Mouse (Mus musculus): Measurements from ENCODE around the gene Phactr1. TPM values are rescaled to one million over a fixed set of nuclear protein-coding genes. Genes with fewer than 3 reads are reported as not detected.

Phactr1 gene
- total and polyA plus RNA-seq, 3 experiments: not detected

- no peaks in the 10 kb centered on the region for H3K4me1 ChIP-seq (ENCODE audit: control insufficient read depth in 1 of 2, insufficient read depth in 2 of 2, low read length in 2 of 2)
- no peaks in the 10 kb centered on the region for H3K27me3 ChIP-seq (ENCODE audit: control insufficient read depth in 1 of 2, insufficient read depth in 2 of 2, low read length in 2 of 2)
- H3K36me3 ChIP-seq (ENCODE audit: control insufficient read depth in 1 of 2, insufficient read depth in 2 of 2, low read length in 2 of 2): no peaks in the 10 kb centered on the region
- H3K27ac ChIP-seq (ENCODE audit: control insufficient read depth, low read depth, low read length): no peak overlapping the region
- no peaks in the 10 kb centered on the region for H3K79me2 ChIP-seq (ENCODE audit: control insufficient read depth, insufficient read depth, low read length, poor library complexity)
- H3K9ac ChIP-seq (ENCODE audit: control insufficient read depth, low read depth, low read length, poor library complexity, severe bottlenecking): no peak overlapping the region
- no peak for DNase-seq (ENCODE audit: low read depth, low spot score)
- no peaks in the 10 kb centered on the region for H3K9me3 ChIP-seq (replicated peaks; ENCODE audit: insufficient read depth, low read length)
- H3K4me3 ChIP-seq (ENCODE audit: control insufficient read depth in 1 of 2, insufficient read depth in 1 of 2, low read depth in 2 of 2, low read length in 2 of 2): no peak overlapping the region
- no peak for TF ChIP-seq RAD21 (IDR thresholded peaks at IDR 0.05; ENCODE audit: low read depth, low read length)
- TF ChIP-seq ELF1 (IDR thresholded peaks at IDR 0.05; ENCODE audit: low read depth, low read length): no peak
- no peak for TF ChIP-seq POLR2A (IDR thresholded peaks at IDR 0.05; ENCODE audit: control insufficient read depth in 1 of 2, insufficient read depth in 1 of 2, low read depth in 1 of 2, low read length in 2 of 2, poor library complexity in 1 of 2)
- TF ChIP-seq NRF1 (IDR thresholded peaks at IDR 0.05; ENCODE audit: insufficient read depth, low read depth, low read length, poor library complexity, severe bottlenecking): no peak
- no peak for TF ChIP-seq MXI1 (IDR thresholded peaks at IDR 0.05; ENCODE audit: low read depth, low read length)
- TF ChIP-seq ETS1 (IDR thresholded peaks at IDR 0.05; ENCODE audit: low read depth, low read length): no peak
- no peak for TF ChIP-seq GABPA (IDR thresholded peaks at IDR 0.05; ENCODE audit: low read depth, low read length)
- TF ChIP-seq EP300 (IDR thresholded peaks at IDR 0.05; ENCODE audit: low read depth in 1 of 2, low read length in 2 of 2): no peak
- no peak for TF ChIP-seq CTCF (IDR thresholded peaks at IDR 0.05 in 2 of 3, conservative IDR thresholded peaks at IDR 0.05 in 1 of 3; ENCODE audit: control insufficient read depth in 1 of 3, insufficient read depth in 1 of 3, low read depth in 2 of 3, low read length in 3 of 3, poor library complexity in 1 of 3, severe bottlenecking in 1 of 3)
- no peak for TF ChIP-seq POLR2AphosphoS2 (IDR thresholded peaks at IDR 0.05; ENCODE audit: low read length)
Measured at GRCm38 (mm10) chr13:42996188-42996587, 315.8 kb downstream of the Phactr1 start.

DNA sequence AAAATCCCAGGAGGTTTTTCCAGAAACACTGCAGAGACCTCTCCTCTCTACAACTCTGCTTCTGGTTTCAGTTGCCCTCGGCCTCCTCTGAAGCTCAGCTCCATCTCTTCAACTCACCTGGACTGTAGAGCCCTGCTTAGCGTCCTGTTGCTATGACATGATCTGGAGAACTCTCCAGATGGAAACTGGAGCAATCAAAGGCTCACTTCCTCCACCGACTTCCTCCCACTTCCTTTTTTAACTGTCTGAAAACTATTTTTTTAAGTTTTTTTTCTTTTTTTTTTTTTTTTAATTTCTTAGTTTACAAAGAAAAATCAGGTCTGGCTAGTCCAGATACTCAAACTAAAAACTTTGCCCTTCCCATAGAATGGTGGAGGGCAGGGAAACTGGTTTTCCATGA is 318.9 kb downstream of the Phactr1 start:
- H3K9ac ChIP-seq (ENCODE audit: control insufficient read depth, low read depth, low read length, poor library complexity, severe bottlenecking): no peak overlapping the region
- H3K27ac ChIP-seq (ENCODE audit: control insufficient read depth, low read depth, low read length): no peak overlapping the region
- no peaks in the 10 kb centered on the region for H3K27me3 ChIP-seq (ENCODE audit: control insufficient read depth in 1 of 2, insufficient read depth in 2 of 2, low read length in 2 of 2)
- no peak for TF ChIP-seq ZNF384 (IDR thresholded peaks at IDR 0.05; ENCODE audit: low read depth, low read length)
- TF ChIP-seq TAL1 (IDR thresholded peaks at IDR 0.05; ENCODE audit: low read length): no peak
- TF ChIP-seq GABPA (IDR thresholded peaks at IDR 0.05; ENCODE audit: low read depth, low read length): no peak
- no peak for TF ChIP-seq MAX (IDR thresholded peaks at IDR 0.05; ENCODE audit: low read length)
- no peak for TF ChIP-seq POLR2AphosphoS5 (IDR thresholded peaks at IDR 0.05; ENCODE audit: borderline replicate concordance, low read depth, low read length)
- no peak for TF ChIP-seq JUND (IDR thresholded peaks at IDR 0.05; ENCODE audit: low read depth, low read length)
- no peaks in the 10 kb centered on the region for H3K4me1 ChIP-seq (ENCODE audit: control insufficient read depth in 1 of 2, insufficient read depth in 2 of 2, low read length in 2 of 2)
- H3K9me3 ChIP-seq (replicated peaks; ENCODE audit: insufficient read depth, low read length): no peaks in the 10 kb centered on the region
- no peak overlapping the region for H3K4me3 ChIP-seq (ENCODE audit: control insufficient read depth in 1 of 2, insufficient read depth in 1 of 2, low read depth in 2 of 2, low read length in 2 of 2)
- no peaks in the 10 kb centered on the region for H3K36me3 ChIP-seq (ENCODE audit: control insufficient read depth in 1 of 2, insufficient read depth in 2 of 2, low read length in 2 of 2)
- H3K79me2 ChIP-seq (ENCODE audit: control insufficient read depth, insufficient read depth, low read length, poor library complexity): no peaks in the 10 kb centered on the region
- no peak for DNase-seq (ENCODE audit: low read depth, low spot score)

GRCm38 (mm10) chr13:43005131-43005579 is 324.7 kb downstream of the Phactr1 start:
- no peak overlapping the region for H3K4me3 ChIP-seq (ENCODE audit: control insufficient read depth in 1 of 2, insufficient read depth in 1 of 2, low read depth in 2 of 2, low read length in 2 of 2)
- no peak for TF ChIP-seq MAZ (IDR thresholded peaks at IDR 0.05; ENCODE audit: low read depth, low read length)
- TF ChIP-seq HCFC1 (IDR thresholded peaks at IDR 0.05; ENCODE audit: low read depth, low read length): no peak
- TF ChIP-seq ZMIZ1 (IDR thresholded peaks at IDR 0.05; ENCODE audit: low read depth, low read length): no peak
- no peak for TF ChIP-seq NRF1 (IDR thresholded peaks at IDR 0.05; ENCODE audit: insufficient read depth, low read depth, low read length, poor library complexity, severe bottlenecking)
- TF ChIP-seq MXI1 (IDR thresholded peaks at IDR 0.05; ENCODE audit: low read depth, low read length): no peak
- TF ChIP-seq USF1 (IDR thresholded peaks at IDR 0.05; ENCODE audit: low read depth, low read length): no peak
- no peak for DNase-seq (ENCODE audit: low read depth, low spot score)

More at GRCm38 (mm10) chr13:43005131-43005579, 324.7 kb downstream of the Phactr1 start:
- H3K4me1 ChIP-seq (ENCODE audit: control insufficient read depth in 1 of 2, insufficient read depth in 2 of 2, low read length in 2 of 2): no peaks in the 10 kb centered on the region
- H3K27me3 ChIP-seq (ENCODE audit: control insufficient read depth in 1 of 2, insufficient read depth in 2 of 2, low read length in 2 of 2): no peaks in the 10 kb centered on the region
- no peaks in the 10 kb centered on the region for H3K36me3 ChIP-seq (ENCODE audit: control insufficient read depth in 1 of 2, insufficient read depth in 2 of 2, low read length in 2 of 2)
- H3K9me3 ChIP-seq (replicated peaks; ENCODE audit: insufficient read depth, low read length): no peaks in the 10 kb centered on the region
- H3K9ac ChIP-seq (ENCODE audit: control insufficient read depth, low read depth, low read length, poor library complexity, severe bottlenecking): no peak overlapping the region
- no peaks in the 10 kb centered on the region for H3K79me2 ChIP-seq (ENCODE audit: control insufficient read depth, insufficient read depth, low read length, poor library complexity)
- no peak overlapping the region for H3K27ac ChIP-seq (ENCODE audit: control insufficient read depth, low read depth, low read length)
